Mouse (Mus musculus): ENCODE measurements around the gene Ldhd.

GRCm38 (mm10) chr8:111574016-111574415 is 56.2 kb downstream of the Ldhd start:
- TF ChIP-seq POLR2A (IDR thresholded peaks at IDR 0.05; ENCODE audit: low read depth, low read length) (no peak), CTCF (IDR thresholded peaks at IDR 0.05; ENCODE audit: extremely low read depth, insufficient read depth, insufficient read length, insufficient replicate concordance) (no peak)

Data from spleen, adult 2 months (tissue).